Mouse (Mus musculus) forebrain, embryonic 14.5 days (tissue): ENCODE results near the gene Zfp384. TPM values are rescaled to one million over a fixed set of nuclear protein-coding genes. Genes with fewer than 3 reads are reported as not detected.
A peak's percentile ranks its signal among the peaks of the same experiment; 100 is the strongest.

Source experiments
- ATAC-seq: fragments of 200-750 bp; cut with Nextera tagmentation; 2 replicates; pipeline ENCODE4 v1.8.0; 2017; ENCODE audit warnings: mild to moderate bottlenecking, moderate library complexity
- DNase-seq: peaks from one replicate; pipeline ENCODE4 v3.0.0-alpha.2; 2015; ENCODE audit warnings: low spot score
- H3K27ac ChIP-seq: fragments of 300-500 bp; sonication (generic); 2 replicates; pipeline ENCODE4 v1.5.1; 2014; ENCODE audit warnings: low read depth, mild to moderate bottlenecking, control low read depth, low read length, moderate library complexity
- H3K27me3 ChIP-seq: fragments of 300-500 bp; sonication (generic); replicated peaks from 2 replicates; pipeline ENCODE4 v1.6.1; 2014; ENCODE audit warnings: low read length, control low read depth, mixed read lengths; ENCODE audit not compliant: control insufficient read depth, insufficient read depth
- H3K36me3 ChIP-seq: fragments of 300-500 bp; sonication (generic); 2 replicates; pipeline ENCODE4 v1.6.1; 2014; ENCODE audit warnings: low read length, control low read depth; ENCODE audit not compliant: control insufficient read depth, insufficient read depth
- H3K4me1 ChIP-seq: fragments of 300-500 bp; sonication (generic); 2 replicates; pipeline ENCODE4 v1.6.1; 2014; ENCODE audit warnings: antibody characterized with exemption, low read length, control low read depth; ENCODE audit not compliant: control insufficient read depth, insufficient read depth
- H3K4me2 ChIP-seq: fragments of 300-500 bp; sonication (generic); 2 replicates; pipeline ENCODE4 v1.6.1; 2014; ENCODE audit warnings: mild to moderate bottlenecking, control low read depth, low read length
- H3K4me3 ChIP-seq: fragments of 300-500 bp; sonication (generic); 2 replicates; pipeline ENCODE4 v1.5.1; 2014; ENCODE audit warnings: low read depth, low read length, control low read depth
- H3K9ac ChIP-seq: fragments of 300-500 bp; sonication (generic); 2 replicates; pipeline ENCODE4 v1.6.1; 2014; ENCODE audit warnings: mild to moderate bottlenecking, low read length, control low read depth, moderate library complexity
- H3K9me3 ChIP-seq: fragments of 300-500 bp; sonication (generic); replicated peaks from 2 replicates; pipeline ENCODE4 v1.6.1; 2016; ENCODE audit warnings: low read length, control low read depth, mixed read lengths; ENCODE audit not compliant: control insufficient read depth
- WGBS: fragments of 180-500 bp; shearing (Covaris S2); extraction: QIAGEN DNeasy Blood & Tissue Kit; methylation state at CpG from one replicate; pipeline ENCODE4 v1.1.7; 2014; 5-methylcytosine and 5-hydroxymethylcytosine counted together
- polyA plus RNA-seq: library from polyadenylated mRNA; unstranded; fragments of >200 nt; fragmentation: Nextera tagmentation; extraction: Ambion mirVana; gene quantifications from 2 replicates; pipeline ENCODE4 v1.2.1, GENCODE M21; 2014

The Zfp384 gene
- polyA plus RNA-seq, 1 experiment from 2014 or later, result 8.4 TPM

- Histone ChIP-seq H3K9me3 (no peaks in the 10 kb centered on the region), H3K27ac (peak within 1 kb of the TSS; percentile 81), H3K4me2 (peak within 1 kb of the TSS; percentile 90), H3K4me1 (peaks cover 6% of the 10 kb centered on the region; the same call in 1 of the 2 replicates), H3K4me3 (peak within 1 kb of the TSS; percentile 75), H3K9ac (peak within 1 kb of the TSS; percentile 80), H3K36me3 (peaks cover 47% of the 10 kb centered on the region), H3K27me3 (no peaks in the 10 kb centered on the region)
- WGBS, result under 1% methylated on average over 26 of the region's 26 CpGs
- peak; percentile 98 for ATAC-seq
- DNase-seq, result peak; percentile 99
These were observed 30.7 kb downstream of the Zfp384 start, which contains the start of gene Ing4 for GRCm38 (mm10) chr6:125039533-125040153. Ing4 (plus strand) TSS chr6:125039760.

- Histone ChIP-seq H3K27ac (0 out of 2 replicates have a peak overlapping the region, but pooled peaks have one; percentile 81), H3K9ac (peak overlapping the region; percentile 80), H3K27me3 (no peaks in the 10 kb centered on the region), H3K4me1 (peaks cover 6% of the 10 kb centered on the region; the same call in 1 of the 2 replicates), H3K4me2 (peak overlapping the region; percentile 90), H3K9me3 (no peaks in the 10 kb centered on the region), H3K36me3 (peaks cover 47% of the 10 kb centered on the region), H3K4me3 (peak overlapping the region; percentile 75)
- ATAC-seq (no peak), DNase-seq (no peak)
- WGBS, result 22% methylated on average over 7 of the region's 7 CpGs
These were observed 31.3 kb downstream of the Zfp384 start for GRCm38 (mm10) chr6:125040221-125040620.

GRCm38 (mm10) chr6:125041047-125041446 lies 32.1 kb downstream of the Zfp384 start:
- Histone ChIP-seq H3K4me3 (no peak overlapping the region), H3K27me3 (no peaks in the 10 kb centered on the region), H3K36me3 (peaks cover 47% of the 10 kb centered on the region), H3K4me2 (peak overlapping the region; percentile 90; the same call in 1 of the 2 replicates), H3K27ac (no peak overlapping the region), H3K9ac (no peak overlapping the region), H3K9me3 (no peaks in the 10 kb centered on the region), H3K4me1 (peaks cover 6% of the 10 kb centered on the region; the same call in 1 of the 2 replicates)
- WGBS, result 90% methylated on average over 7 of the region's 7 CpGs
- DNase-seq, result no peak
- ATAC-seq, result no peak

GRCm38 (mm10) chr6:125042081-125042480 lies 33.1 kb downstream of the Zfp384 start:
- H3K36me3 ChIP-seq, result peaks cover 46% of the 10 kb centered on the region
- no peak overlapping the region for H3K9ac ChIP-seq
- no peaks in the 10 kb centered on the region for H3K27me3 ChIP-seq
- no peak overlapping the region for H3K4me3 ChIP-seq
- H3K27ac ChIP-seq, result no peak overlapping the region
- no peak for DNase-seq
- 97% methylated on average over 7 of the region's 7 CpGs for WGBS
- H3K9me3 ChIP-seq, result no peaks in the 10 kb centered on the region
- peaks cover 6% of the 10 kb centered on the region; the same call in 1 of the 2 replicates for H3K4me1 ChIP-seq
- ATAC-seq, result no peak
- H3K4me2 ChIP-seq, result no peak overlapping the region

- H3K4me2 ChIP-seq, result no peak overlapping the region
- ATAC-seq (peak; percentile 69), DNase-seq (peak; percentile 90)
- H3K9me3 ChIP-seq, result no peaks in the 10 kb centered on the region
- H3K4me1 ChIP-seq, result no peaks in the 10 kb centered on the region
- H3K4me3 ChIP-seq, result no peak overlapping the region
- no peaks in the 10 kb centered on the region for H3K27me3 ChIP-seq
- peaks cover 82% of the 10 kb centered on the region for H3K36me3 ChIP-seq
- H3K9ac ChIP-seq, result no peak overlapping the region
- WGBS, result 28% methylated on average over 5 of the region's 5 CpGs
- H3K27ac ChIP-seq, result no peak overlapping the region
These were observed 37.7 kb downstream of the Zfp384 start for GRCm38 (mm10) chr6:125046691-125047090.

GRCm38 (mm10) chr6:125049678-125050077 lies 40.7 kb downstream of the Zfp384 start, which contains the start of gene Acrbp:
Acrbp (plus strand) TSS chr6:125049689.
- no peak within 1 kb of the TSS for H3K4me2 ChIP-seq
- H3K27me3 ChIP-seq, result no peaks in the 10 kb centered on the region
- 33% methylated on average over 20 of the region's 20 CpGs for WGBS
- no peaks in the 10 kb centered on the region for H3K4me1 ChIP-seq
- DNase-seq (no peak), ATAC-seq (no peak)
- H3K27ac ChIP-seq, result no peak within 1 kb of the TSS
- no peak within 1 kb of the TSS for H3K9ac ChIP-seq
- no peaks in the 10 kb centered on the region for H3K9me3 ChIP-seq
- peaks cover 95% of the 10 kb centered on the region for H3K36me3 ChIP-seq
- H3K4me3 ChIP-seq, result no peak within 1 kb of the TSS

- Histone ChIP-seq H3K27me3 (no peaks in the 10 kb centered on the region), H3K27ac (no peak overlapping the region), H3K4me2 (no peak overlapping the region), H3K36me3 (peaks cover 86% of the 10 kb centered on the region), H3K9me3 (no peaks in the 10 kb centered on the region), H3K9ac (no peak overlapping the region), H3K4me3 (no peak overlapping the region), H3K4me1 (no peaks in the 10 kb centered on the region)
- DNase-seq, result no peak
- no peak for ATAC-seq
- WGBS, result 63% methylated on average over 5 of the region's 5 CpGs
These were observed 42.3 kb downstream of the Zfp384 start for GRCm38 (mm10) chr6:125051237-125051636.

- no peaks in the 10 kb centered on the region for H3K27me3 ChIP-seq
- H3K4me2 ChIP-seq, result no peak overlapping the region
- H3K36me3 ChIP-seq, result no peaks in the 10 kb centered on the region
- no peak overlapping the region for H3K27ac ChIP-seq
- 28% methylated on average over 6 of the region's 6 CpGs for WGBS
- ATAC-seq (no peak), DNase-seq (no peak)
- no peak overlapping the region for H3K4me3 ChIP-seq
- H3K4me1 ChIP-seq, result no peaks in the 10 kb centered on the region
- no peak overlapping the region for H3K9ac ChIP-seq
- no peaks in the 10 kb centered on the region for H3K9me3 ChIP-seq
These were observed 52.5 kb downstream of the Zfp384 start for GRCm38 (mm10) chr6:125061493-125061892.

GRCm38 (mm10) chr6:125062511-125062910 lies 53.6 kb downstream of the Zfp384 start:
- 79% methylated on average over 5 of the region's 5 CpGs for WGBS
- H3K9ac ChIP-seq, result no peak overlapping the region
- no peak for ATAC-seq
- H3K27me3 ChIP-seq, result no peaks in the 10 kb centered on the region
- DNase-seq, result no peak
- no peak overlapping the region for H3K4me3 ChIP-seq
- no peaks in the 10 kb centered on the region for H3K9me3 ChIP-seq
- H3K36me3 ChIP-seq, result no peaks in the 10 kb centered on the region
- H3K27ac ChIP-seq, result no peak overlapping the region
- no peak overlapping the region for H3K4me2 ChIP-seq
- H3K4me1 ChIP-seq, result no peaks in the 10 kb centered on the region
